Mouse (Mus musculus): ENCODE data around the gene Vegfd. TPM values are rescaled to one million over a fixed set of nuclear protein-coding genes. Genes with fewer than 3 reads are reported as not detected.

Vegfd gene
- polyA plus RNA-seq, 1 experiment from 2014 or later = 1.0 TPM

DNA sequence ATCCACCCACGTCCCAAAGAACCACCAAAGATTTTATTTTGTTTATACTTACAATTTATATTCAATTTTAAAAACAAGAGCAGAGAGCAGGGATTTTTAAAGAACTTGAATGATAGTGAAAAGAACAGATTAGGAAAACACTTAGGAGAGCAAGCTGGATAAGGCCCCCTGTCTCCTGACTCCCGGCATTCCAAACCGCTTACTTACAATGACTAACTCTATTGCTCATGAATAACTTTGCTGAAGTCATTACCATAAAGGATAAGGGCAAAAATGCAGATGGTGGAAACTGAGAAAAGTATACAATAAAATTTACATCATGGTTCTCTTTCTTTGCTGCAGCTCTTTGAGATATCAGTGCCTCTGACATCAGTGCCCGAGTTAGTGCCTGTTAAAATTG, 20.9 kb downstream of the Vegfd start:
- Histone ChIP-seq H3K4me3 (no peak overlapping the region), H3K9ac (no peak overlapping the region), H3K27me3 (replicated peaks) (0 out of 2 replicates have a peak, but pooled peaks cover 4% of the 10 kb centered on the region), H3K9me3 (replicated peaks) (no peaks in the 10 kb centered on the region), H3K27ac (no peak overlapping the region), H3K36me3 (no peaks in the 10 kb centered on the region), H3K4me2 (no peak overlapping the region), H3K4me1 (no peaks in the 10 kb centered on the region)
- WGBS (ENCODE audit: insufficient replicate concordance) = 74% methylated on average over 4 of the region's 4 CpGs
- no peak for ATAC-seq

DNA sequence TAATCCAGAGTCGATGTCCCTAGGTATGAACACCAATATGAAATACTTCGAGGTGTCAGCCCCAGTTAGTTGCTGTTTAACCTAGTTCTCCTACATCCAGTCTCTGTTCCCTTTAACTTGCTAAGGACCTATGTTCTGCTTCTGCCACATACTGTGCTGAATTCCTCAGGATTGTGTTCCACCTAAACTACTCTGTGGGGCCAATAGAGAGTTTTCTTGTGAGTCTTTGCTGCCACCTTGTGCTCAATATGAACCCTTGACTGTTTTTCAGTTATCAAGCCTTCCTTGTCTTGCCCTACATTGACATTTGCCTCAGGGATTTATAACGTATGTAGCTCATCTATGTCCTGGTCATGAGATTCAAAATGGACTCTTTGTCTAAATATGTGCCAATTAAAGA, 25.3 kb downstream of the Vegfd start:
- H3K27me3 ChIP-seq (replicated peaks) = no peaks in the 10 kb centered on the region
- no peak overlapping the region for H3K4me2 ChIP-seq
- no peak overlapping the region for H3K9ac ChIP-seq
- 45% methylated on average over 3 of the region's 3 CpGs for WGBS (ENCODE audit: insufficient replicate concordance)
- H3K9me3 ChIP-seq (replicated peaks) = no peaks in the 10 kb centered on the region
- H3K27ac ChIP-seq = no peak overlapping the region
- no peaks in the 10 kb centered on the region for H3K36me3 ChIP-seq
- no peaks in the 10 kb centered on the region for H3K4me1 ChIP-seq
- ATAC-seq = no peak
- no peak overlapping the region for H3K4me3 ChIP-seq

DNA sequence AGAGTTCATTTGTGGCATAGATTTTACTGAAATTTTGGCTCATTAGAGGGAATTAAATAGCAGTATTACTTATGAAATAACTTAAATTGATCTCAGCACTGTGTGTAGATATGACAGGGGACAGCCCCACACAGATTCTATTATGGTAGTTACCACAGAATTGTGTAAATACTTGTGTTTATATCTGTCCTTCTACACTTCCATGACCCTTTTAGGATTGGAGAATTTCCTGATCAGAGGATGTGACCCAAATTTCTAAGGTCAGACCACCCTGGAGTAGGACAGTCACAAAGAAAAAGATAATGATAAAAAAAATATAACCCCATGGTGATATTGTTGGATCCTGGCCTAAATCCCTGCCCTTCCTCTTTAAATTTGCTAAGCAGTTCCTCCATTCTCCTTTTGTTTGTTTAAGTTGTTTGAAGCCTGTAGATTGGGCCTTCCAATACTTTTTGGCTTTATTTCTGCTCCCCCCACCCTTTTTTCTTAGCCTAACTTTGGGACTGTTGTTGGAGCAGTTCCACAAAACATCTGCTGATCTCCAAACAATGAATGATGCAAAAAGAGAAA, 32.0 kb downstream of the Vegfd start:
- H3K27ac ChIP-seq = no peak overlapping the region
- no peaks in the 10 kb centered on the region for H3K36me3 ChIP-seq
- H3K4me3 ChIP-seq = no peak overlapping the region
- no peak overlapping the region for H3K9ac ChIP-seq
- no peaks in the 10 kb centered on the region for H3K4me1 ChIP-seq
- no peak overlapping the region for H3K4me2 ChIP-seq
- H3K9me3 ChIP-seq (replicated peaks) = no peaks in the 10 kb centered on the region
- 0 out of 2 replicates have a peak, but pooled peaks cover 3% of the 10 kb centered on the region for H3K27me3 ChIP-seq (replicated peaks)
- ATAC-seq = no peak

DNA sequence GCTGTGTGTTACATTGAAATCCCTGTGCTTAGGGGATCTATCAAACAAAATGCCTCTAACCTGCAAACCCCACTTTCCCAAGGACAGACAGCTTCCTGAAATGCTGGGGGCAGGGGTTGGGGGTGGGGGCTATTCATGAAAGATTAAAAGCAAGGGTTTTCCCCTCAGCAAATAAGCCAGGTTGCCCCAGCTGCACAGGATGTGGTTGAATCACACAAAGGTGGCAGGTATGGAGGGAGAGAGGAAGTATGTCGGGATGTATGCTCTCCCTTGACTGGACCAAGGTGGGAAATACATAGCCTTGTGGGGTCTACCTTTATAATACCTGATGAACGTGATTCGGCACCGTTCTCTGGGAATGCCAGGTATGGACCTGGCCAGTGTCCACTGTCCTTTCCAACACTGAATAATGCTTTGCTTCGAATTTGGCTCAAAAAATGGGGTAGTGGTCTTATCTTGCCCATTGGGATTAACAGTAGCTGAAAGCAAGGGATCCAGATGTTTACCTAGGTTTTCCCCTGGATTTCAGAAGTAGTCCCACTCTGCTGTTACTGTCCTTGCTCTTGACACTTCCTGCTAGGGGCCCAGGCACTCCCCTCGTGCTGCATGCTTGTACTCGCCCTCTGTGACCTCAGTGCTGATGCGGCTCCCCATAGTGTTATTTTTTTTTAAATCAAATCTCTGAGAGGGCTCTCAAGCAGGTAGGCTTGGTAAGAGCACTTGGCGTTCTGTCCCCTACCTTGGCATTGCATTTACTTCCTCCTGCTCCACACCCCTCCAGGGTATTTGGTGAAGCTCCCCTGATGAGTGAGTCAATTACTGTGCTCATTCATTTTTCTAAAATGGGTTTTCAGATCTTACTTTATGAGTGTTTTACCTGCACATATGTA, 33.2 kb downstream of the Vegfd start:
- Histone ChIP-seq H3K27ac (no peak overlapping the region), H3K9me3 (replicated peaks) (no peaks in the 10 kb centered on the region), H3K4me3 (no peak overlapping the region), H3K9ac (no peak overlapping the region), H3K4me1 (no peaks in the 10 kb centered on the region), H3K36me3 (no peaks in the 10 kb centered on the region), H3K4me2 (no peak overlapping the region), H3K27me3 (replicated peaks) (0 out of 2 replicates have a peak, but pooled peaks cover 3% of the 10 kb centered on the region)
- no peak for ATAC-seq
- WGBS (ENCODE audit: insufficient replicate concordance) = 63% methylated on average over 9 of the region's 9 CpGs

DNA sequence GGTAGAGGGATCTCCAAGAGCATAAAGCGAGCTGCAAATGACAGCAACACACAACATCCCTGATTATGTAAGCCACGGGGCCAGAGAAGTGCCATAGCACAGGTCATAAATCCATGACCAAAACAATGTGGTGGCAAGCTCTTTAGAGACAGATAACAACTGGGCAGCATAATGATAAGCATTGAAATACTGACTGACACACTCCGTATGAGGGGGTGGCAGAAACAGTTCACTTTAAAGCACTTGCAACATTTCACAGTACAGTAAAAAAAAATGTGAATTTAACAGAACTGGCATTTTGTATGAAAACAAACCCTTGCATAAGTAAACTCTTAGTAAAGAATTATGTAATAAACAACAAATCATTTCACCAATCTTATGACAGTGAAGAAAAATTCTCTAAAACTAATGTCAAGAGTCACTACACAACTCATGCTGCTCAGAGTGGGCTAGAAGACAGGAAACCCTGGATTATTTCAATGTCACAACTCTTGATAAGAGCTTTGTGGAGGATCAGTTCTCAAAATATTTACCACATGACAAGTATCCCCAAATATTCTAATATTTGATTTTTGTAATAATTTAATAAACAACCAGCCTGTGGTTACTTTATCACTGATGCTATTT, 35.2 kb downstream of the Vegfd start:
- H3K27me3 ChIP-seq (replicated peaks) = 0 out of 2 replicates have a peak, but pooled peaks cover 3% of the 10 kb centered on the region
- no peak overlapping the region for H3K9ac ChIP-seq
- no peaks in the 10 kb centered on the region for H3K9me3 ChIP-seq (replicated peaks)
- H3K4me2 ChIP-seq = no peak overlapping the region
- H3K36me3 ChIP-seq = no peaks in the 10 kb centered on the region
- H3K27ac ChIP-seq = no peak overlapping the region
- no peak for ATAC-seq
- WGBS (ENCODE audit: insufficient replicate concordance) = 44% methylated on average over 3 of the region's 3 CpGs
- no peaks in the 10 kb centered on the region for H3K4me1 ChIP-seq
- H3K4me3 ChIP-seq = no peak overlapping the region

DNA sequence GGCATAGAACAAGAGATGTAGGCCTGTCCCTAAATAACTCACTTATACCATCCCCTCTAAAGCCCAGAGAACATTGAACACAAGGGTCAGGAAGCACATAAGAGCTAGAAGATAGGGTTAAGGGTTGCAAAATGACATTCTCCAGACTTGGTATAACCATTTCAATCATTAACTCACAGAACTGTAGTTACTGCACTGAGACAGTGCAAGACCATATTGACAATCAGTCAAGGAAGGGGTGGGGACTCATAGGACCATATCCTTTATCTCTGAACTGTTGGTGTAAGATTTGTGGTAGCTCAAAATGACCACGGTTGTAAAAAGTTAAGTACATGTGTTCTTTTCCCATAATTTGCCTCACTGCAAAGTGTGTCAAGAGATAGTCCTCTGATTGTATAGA, 37.4 kb downstream of the Vegfd start:
- Histone ChIP-seq H3K4me3 (no peak overlapping the region), H3K9ac (no peak overlapping the region), H3K4me2 (no peak overlapping the region), H3K9me3 (replicated peaks) (no peaks in the 10 kb centered on the region), H3K36me3 (no peaks in the 10 kb centered on the region), H3K4me1 (no peaks in the 10 kb centered on the region), H3K27ac (no peak overlapping the region), H3K27me3 (replicated peaks) (0 out of 2 replicates have a peak, but pooled peaks cover 3% of the 10 kb centered on the region)
- no peak for ATAC-seq
- 27% methylated on average over 1 of the region's 1 CpGs for WGBS (ENCODE audit: insufficient replicate concordance)

DNA sequence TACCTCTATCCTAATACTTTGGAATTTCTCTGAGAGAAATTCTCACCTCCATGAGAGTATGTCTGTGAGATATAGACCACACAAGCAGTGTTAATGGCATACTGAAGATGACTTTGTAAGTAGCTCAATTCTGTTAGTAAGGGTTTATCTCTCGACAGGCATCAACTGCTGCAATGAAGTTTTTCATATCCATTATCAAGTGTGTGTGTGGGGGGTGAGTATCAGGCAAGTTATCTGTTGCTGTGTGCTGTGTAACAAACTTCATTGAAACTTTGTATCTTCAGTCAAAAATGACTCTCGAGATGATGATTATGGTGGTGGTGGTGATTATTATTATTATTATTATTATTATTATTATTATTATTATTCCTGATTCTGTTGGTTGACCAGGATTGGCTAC, 43.6 kb downstream of the Vegfd start:
- Histone ChIP-seq H3K9me3 (replicated peaks) (no peaks in the 10 kb centered on the region), H3K4me3 (no peak overlapping the region), H3K4me2 (no peak overlapping the region), H3K4me1 (peaks cover 17% of the 10 kb centered on the region), H3K9ac (no peak overlapping the region), H3K27ac (no peak overlapping the region), H3K27me3 (replicated peaks) (no peaks in the 10 kb centered on the region), H3K36me3 (no peaks in the 10 kb centered on the region)
- WGBS (ENCODE audit: insufficient replicate concordance) = 43% methylated on average over 2 of the region's 2 CpGs
- ATAC-seq = no peak

DNA sequence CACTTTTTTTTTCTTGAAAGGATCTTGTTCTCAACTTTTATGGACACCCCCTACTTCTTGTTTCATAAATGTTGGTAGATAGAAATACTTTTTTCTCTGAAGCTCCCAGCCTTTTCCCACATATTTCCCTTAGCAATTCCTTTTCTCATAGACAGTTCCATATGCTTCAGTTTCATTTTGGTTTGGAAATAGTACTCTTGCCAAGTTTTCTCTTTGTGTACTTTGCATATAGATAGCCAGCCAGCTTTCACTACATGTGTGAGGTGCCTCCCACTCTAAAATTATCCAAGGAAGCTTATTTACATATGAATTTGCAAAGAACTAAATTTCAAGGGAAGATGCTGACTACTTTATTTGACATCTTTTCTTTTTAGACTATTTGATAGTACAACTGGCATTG, 44.8 kb downstream of the Vegfd start:
- peaks cover 21% of the 10 kb centered on the region for H3K4me1 ChIP-seq
- H3K27ac ChIP-seq = no peak overlapping the region
- no peak overlapping the region for H3K4me2 ChIP-seq
- ATAC-seq = no peak
- H3K9me3 ChIP-seq (replicated peaks) = no peaks in the 10 kb centered on the region
- H3K4me3 ChIP-seq = no peak overlapping the region
- peaks cover 7% of the 10 kb centered on the region for H3K36me3 ChIP-seq
- H3K9ac ChIP-seq = no peak overlapping the region
- no peaks in the 10 kb centered on the region for H3K27me3 ChIP-seq (replicated peaks)

DNA sequence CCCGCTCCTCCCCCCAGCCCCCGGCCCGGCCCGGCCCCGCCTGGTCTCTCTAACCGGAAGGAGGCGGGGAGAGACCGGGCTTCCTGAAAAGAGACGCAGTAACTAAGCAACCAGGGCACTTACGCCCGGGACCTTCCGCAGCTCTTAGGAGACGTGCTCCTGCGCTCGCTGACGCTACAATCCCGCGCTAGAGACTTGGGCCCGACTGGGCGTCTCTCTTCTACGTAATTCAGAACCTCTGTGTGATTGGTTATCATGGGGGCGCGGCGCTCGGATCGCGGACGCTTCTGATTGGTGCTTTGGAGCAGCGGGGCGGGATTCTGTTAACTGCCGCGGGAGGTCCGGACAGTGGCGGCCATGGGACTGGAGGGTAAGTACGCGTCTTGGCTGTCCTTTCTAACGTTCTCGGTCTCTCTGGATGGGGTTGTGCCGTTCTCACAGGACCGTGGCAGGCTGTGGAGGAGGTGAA, 46.3 kb downstream of the Vegfd start, which contains the start of gene Piga:
Gene Piga, plus strand, starts transcription at position 317 of the 469 bp plus-strand sequence.
- 5% methylated on average over 38 of the region's 40 CpGs for WGBS (ENCODE audit: insufficient replicate concordance)
- peak; percentile 96 for ATAC-seq
- Histone ChIP-seq H3K27me3 (replicated peaks) (no peaks in the 10 kb centered on the region), H3K4me3 (peak within 1 kb of the TSS; percentile 71), H3K9ac (peak within 1 kb of the TSS; percentile 78), H3K27ac (peak within 1 kb of the TSS; percentile 85), H3K36me3 (peaks cover 18% of the 10 kb centered on the region), H3K9me3 (replicated peaks) (no peaks in the 10 kb centered on the region), H3K4me2 (peak within 1 kb of the TSS; percentile 72), H3K4me1 (peaks cover 26% of the 10 kb centered on the region)

DNA sequence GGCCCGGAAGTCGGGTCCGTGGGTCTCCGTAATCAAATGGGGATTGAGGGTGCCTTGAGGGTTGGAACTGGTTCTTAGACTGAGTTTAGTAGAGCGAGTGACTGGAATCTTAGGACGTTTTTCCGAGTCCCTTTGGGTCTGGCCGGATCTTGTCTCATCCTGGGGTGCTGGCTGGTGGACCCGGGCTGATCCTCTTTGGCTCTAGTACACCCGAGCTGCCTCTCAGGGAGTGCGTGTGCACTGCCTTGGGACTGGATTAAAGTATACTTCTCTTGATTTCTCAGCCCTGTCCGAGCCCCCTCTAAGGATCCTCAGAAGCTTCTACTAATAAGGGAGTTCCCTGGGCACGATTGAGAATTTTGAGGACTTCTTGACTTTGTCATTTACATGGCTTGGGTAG, 46.8 kb downstream of the Vegfd start:
- H3K4me2 ChIP-seq = peak overlapping the region; percentile 72
- H3K27me3 ChIP-seq (replicated peaks) = no peaks in the 10 kb centered on the region
- H3K36me3 ChIP-seq = peaks cover 18% of the 10 kb centered on the region
- 4% methylated on average over 13 of the region's 13 CpGs for WGBS (ENCODE audit: insufficient replicate concordance)
- peak; percentile 33 for ATAC-seq
- peak overlapping the region; percentile 78 for H3K9ac ChIP-seq
- no peaks in the 10 kb centered on the region for H3K9me3 ChIP-seq (replicated peaks)
- peak overlapping the region; percentile 85 for H3K27ac ChIP-seq
- peaks cover 27% of the 10 kb centered on the region for H3K4me1 ChIP-seq
- H3K4me3 ChIP-seq = peak overlapping the region; percentile 71

DNA sequence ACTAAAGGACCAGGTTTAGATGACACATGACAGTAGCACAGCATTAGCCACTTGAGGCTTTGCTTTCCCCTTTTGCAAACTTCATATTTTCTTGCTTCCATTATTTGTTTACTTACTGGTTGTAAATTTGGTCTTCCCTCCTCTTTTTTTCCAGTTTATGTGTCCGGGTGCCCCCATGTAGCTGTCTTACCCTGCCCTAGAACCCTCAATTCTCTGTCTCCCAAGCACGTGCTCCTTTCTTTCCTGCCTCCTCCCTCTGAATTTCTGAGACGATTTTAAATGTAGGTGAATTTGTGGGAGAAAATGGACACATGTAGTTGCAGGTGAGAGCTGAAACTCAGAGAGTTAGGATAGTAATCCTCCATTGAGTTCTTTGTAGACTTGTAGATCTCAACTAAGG, 47.3 kb downstream of the Vegfd start:
- H3K36me3 ChIP-seq = peaks cover 22% of the 10 kb centered on the region
- 0 out of 2 replicates have a peak overlapping the region, but pooled peaks have one; percentile 48 for H3K27ac ChIP-seq
- 29% methylated on average over 3 of the region's 3 CpGs for WGBS (ENCODE audit: insufficient replicate concordance)
- H3K27me3 ChIP-seq (replicated peaks) = no peaks in the 10 kb centered on the region
- peak overlapping the region; percentile 71 for H3K4me3 ChIP-seq
- peaks cover 33% of the 10 kb centered on the region for H3K4me1 ChIP-seq
- peak overlapping the region; percentile 72 for H3K4me2 ChIP-seq
- no peak for ATAC-seq
- H3K9ac ChIP-seq = peak overlapping the region; percentile 78
- H3K9me3 ChIP-seq (replicated peaks) = no peaks in the 10 kb centered on the region

DNA sequence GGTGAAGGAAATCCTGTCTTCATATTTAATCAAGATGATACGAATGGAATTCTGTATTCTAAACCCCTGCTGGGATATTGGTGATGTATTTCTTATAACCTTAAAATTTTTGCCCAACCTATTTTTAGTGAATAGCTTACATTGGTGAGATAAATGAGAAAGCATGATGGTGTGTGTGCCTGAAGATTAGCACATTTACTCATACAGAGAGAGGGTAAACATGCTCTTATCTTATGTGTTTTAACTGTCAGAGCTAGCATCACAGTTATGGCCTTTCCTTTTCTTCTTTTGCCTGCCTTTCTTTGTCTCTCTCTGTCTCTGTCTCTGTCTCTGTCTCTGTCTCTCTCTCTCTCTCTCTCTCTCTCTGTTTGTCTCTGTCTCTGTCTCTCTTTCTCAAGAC, 51.6 kb downstream of the Vegfd start:
- Histone ChIP-seq H3K27ac (peak overlapping the region; percentile 80), H3K9ac (peak overlapping the region; percentile 44; the same call in 1 of the 2 replicates), H3K4me2 (peak overlapping the region; percentile 56), H3K4me1 (peaks cover 34% of the 10 kb centered on the region), H3K9me3 (replicated peaks) (no peaks in the 10 kb centered on the region), H3K4me3 (peak overlapping the region; percentile 20; the same call in 1 of the 2 replicates), H3K27me3 (replicated peaks) (no peaks in the 10 kb centered on the region), H3K36me3 (peaks cover 59% of the 10 kb centered on the region)
- ATAC-seq = peak; percentile 88
- WGBS (ENCODE audit: insufficient replicate concordance) = 36% methylated on average over 1 of the region's 1 CpGs

Data from liver, embryonic 12.5 days (tissue).